Mouse (Mus musculus): ENCODE results near the gene Prkca.

DNA sequence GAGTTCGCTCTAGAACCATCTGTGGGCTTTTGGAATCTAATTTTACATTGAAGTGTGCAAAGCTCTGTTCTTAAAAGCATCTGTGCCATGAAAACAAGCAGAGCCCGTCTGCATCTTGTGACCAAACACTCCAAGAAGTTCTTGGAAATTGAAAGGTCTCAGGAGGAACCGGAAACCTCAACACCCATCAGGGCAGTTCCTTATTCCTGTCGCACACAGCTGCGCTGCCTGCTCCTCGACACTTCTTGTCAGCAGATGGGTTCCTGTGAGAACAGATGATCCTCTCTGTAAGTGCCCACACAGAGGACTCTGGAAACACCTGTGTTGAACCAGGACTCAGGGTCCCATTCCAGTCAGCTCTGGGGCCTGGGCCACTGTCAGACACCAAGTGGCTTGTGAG, 120.6 kb downstream of the Prkca start:
- TF ChIP-seq CTCF (IDR thresholded peaks at IDR 0.05; ENCODE audit: control insufficient read depth, insufficient read depth, insufficient read length) (no peak), MYOD1 (IDR thresholded peaks at IDR 0.05; ENCODE audit: control insufficient read depth, insufficient read length, low read depth) (no peak)
